Comparison of ENCODE assay signal across 10 mouse cellular contexts in the genomic region with DNA sequence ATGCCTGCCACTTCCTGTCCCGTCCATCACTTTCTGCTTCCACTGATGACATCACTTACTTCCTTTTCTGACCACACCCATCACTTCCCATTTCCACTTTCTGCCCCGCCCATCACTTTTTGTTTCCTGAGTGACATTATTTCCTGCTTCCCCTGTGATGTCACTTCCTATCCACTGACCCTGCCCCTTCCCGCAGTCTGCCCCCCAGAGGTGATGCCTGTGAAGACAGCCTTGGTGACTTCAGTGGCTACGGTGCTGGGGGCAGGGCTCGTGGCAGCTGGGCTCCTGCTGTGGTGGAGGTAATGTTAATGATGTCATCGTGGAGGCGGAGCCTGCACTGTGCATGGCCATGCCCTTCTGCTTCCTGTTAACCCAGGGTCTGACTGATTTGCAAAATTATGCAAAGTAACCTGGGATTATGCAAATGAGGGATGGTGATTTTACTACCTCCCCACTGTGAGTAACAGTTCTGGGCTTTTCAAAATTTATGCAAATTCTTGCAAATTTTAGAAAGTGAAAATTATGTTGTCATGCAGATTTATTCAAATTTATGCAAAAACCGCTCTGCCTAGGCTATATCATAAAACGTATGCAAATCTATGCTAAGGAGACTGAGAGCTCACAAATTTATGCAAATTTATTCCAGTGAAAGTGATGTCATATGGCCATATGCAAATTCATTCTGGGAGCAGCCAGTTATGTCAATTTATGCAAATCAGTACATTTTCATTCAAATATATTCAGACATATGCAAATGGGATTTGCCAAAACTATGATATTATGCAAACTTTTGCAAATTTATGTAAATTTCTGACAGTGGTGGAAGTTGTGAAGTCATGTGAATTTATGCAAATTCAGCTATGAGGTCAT. TPM values are rescaled to one million over a fixed set of nuclear protein-coding genes. Genes with fewer than 3 reads are reported as not detected.
DNase-seq lines count a peak whose midpoint lies in the region; ATAC-seq and TF ChIP-seq lines count a peak whose summit lies in the region.
"Had no signal": no experiment of that assay in that cellular context is flagged by ENCODE, and none has a peak within 500 bp of the region (broad histone marks: within the 10 kb centered on the region; RNA-seq: fewer than 3 reads in every experiment).

No protein-coding gene starts in this region.

- H3K36me3 ChIP-seq in forebrain, embryonic 11.5 days (ENCODE audit: control insufficient read depth, insufficient read depth, low read length) = peaks cover 2% of the 10 kb centered on the region; the same call in 1 of the 2 replicates
- peaks cover 35% of the 10 kb centered on the region for H3K36me3 ChIP-seq in forebrain, embryonic 10.5 days (replicated peaks)
- no peaks in the 10 kb centered on the region for H3K36me3 ChIP-seq in thymus, adult 2 months (ENCODE audit: control insufficient read depth, insufficient read depth, low read length)
- no peaks in the 10 kb centered on the region for H3K36me3 ChIP-seq in kidney, adult 2 months (ENCODE audit: control insufficient read depth, insufficient read depth, low read length)

- no peak overlapping the region for H3K9ac ChIP-seq in forebrain, embryonic 11.5 days (ENCODE audit: low read length)
- H3K9ac ChIP-seq: lung, embryonic 15.5 days had no signal

- no peak for TF ChIP-seq POLR2A in thymus, adult 2 months (IDR thresholded peaks at IDR 0.05; ENCODE audit: control insufficient read depth, extremely low read depth, insufficient read depth, low read length, poor library complexity)
- TF ChIP-seq POLR2A in kidney, adult 2 months (IDR thresholded peaks at IDR 0.05; ENCODE audit: low read depth, low read length) = no peak

- H3K4me3 ChIP-seq in forebrain, embryonic 11.5 days (ENCODE audit: low read depth, low read length) = no peak overlapping the region
- no peak overlapping the region for H3K4me3 ChIP-seq in forebrain, embryonic 10.5 days
- H3K4me3 ChIP-seq in thymus, adult 2 months (ENCODE audit: control insufficient read depth, insufficient read depth, low read length) = no peak overlapping the region
- no peak overlapping the region for H3K4me3 ChIP-seq in kidney, adult 2 months (ENCODE audit: insufficient read depth, low read depth, low read length)
- H3K4me3 ChIP-seq: lung, embryonic 15.5 days had no signal

- peak; percentile 60 for DNase-seq in forebrain, embryonic 11.5 days (ENCODE audit: low spot score)
- DNase-seq in forebrain, embryonic 10.5 days (ENCODE audit: extremely low spot score, low spot score) = no peak
- DNase-seq in thymus, postnatal 14 days = peak; percentile 18
- DNase-seq in thymus, adult 2 months = no peak
- peak; percentile 35 for DNase-seq in mesoderm, embryonic 11.5 days (ENCODE audit: low read depth, low spot score)
- DNase-seq in kidney, adult 18-20 months = no peak
- no peak for DNase-seq in kidney, adult 2 months
- DNase-seq in adrenal gland, postnatal 4 days (ENCODE audit: low spot score in 2 of 2) = no peak

- 92% methylated on average over 9 of the region's 9 CpGs for WGBS in forebrain, embryonic 11.5 days
- 96% methylated on average over 9 of the region's 9 CpGs for WGBS in forebrain, embryonic 10.5 days
- over 99% methylated on average over 9 of the region's 9 CpGs for WGBS in thymus, adult 2 months
- WGBS in kidney, adult 2 months = 96% methylated on average over 9 of the region's 9 CpGs

- no peaks in the 10 kb centered on the region for H3K4me1 ChIP-seq in forebrain, embryonic 11.5 days (replicated peaks; ENCODE audit: control insufficient read depth, insufficient read depth, low read length)
- peaks cover under 1% of the 10 kb centered on the region; the same call in 1 of the 2 replicates for H3K4me1 ChIP-seq in forebrain, embryonic 10.5 days
- no peaks in the 10 kb centered on the region for H3K4me1 ChIP-seq in thymus, adult 2 months (replicated peaks; ENCODE audit: control insufficient read depth, insufficient read depth, low read length)
- H3K4me1 ChIP-seq in kidney, adult 2 months (ENCODE audit: control insufficient read depth, insufficient read depth, low read length) = no peaks in the 10 kb centered on the region
- H3K4me1 ChIP-seq: lung, embryonic 15.5 days had no signal

- ATAC-seq in forebrain, embryonic 11.5 days (replicated peaks; ENCODE audit: low FRiP score) = peak; percentile 8; the same call in 1 of the 2 replicates

- no peak for TF ChIP-seq CTCF in thymus, adult 2 months (IDR thresholded peaks at IDR 0.05; ENCODE audit: borderline replicate concordance, control insufficient read depth, extremely low read depth, insufficient read depth, low read length, poor library complexity)
- no peak for TF ChIP-seq CTCF in kidney, adult 2 months (conservative IDR thresholded peaks at IDR 0.05; ENCODE audit: insufficient read depth, insufficient read length, low read depth, low read length)

- no peak overlapping the region for H3K4me2 ChIP-seq in forebrain, embryonic 11.5 days (ENCODE audit: low read depth, low read length, severe bottlenecking)
- H3K4me2 ChIP-seq: lung, embryonic 15.5 days had no signal

- no peak overlapping the region for H3K27ac ChIP-seq in forebrain, embryonic 11.5 days (ENCODE audit: low read depth, low read length)
- H3K27ac ChIP-seq in forebrain, embryonic 10.5 days = no peak overlapping the region
- H3K27ac ChIP-seq in thymus, adult 2 months (ENCODE audit: control insufficient read depth, insufficient read depth, low read length) = no peak overlapping the region
- H3K27ac ChIP-seq in kidney, adult 2 months (ENCODE audit: insufficient read depth, low read depth, low read length) = no peak overlapping the region
- H3K27ac ChIP-seq: lung, embryonic 15.5 days had no signal

- H3K27me3 ChIP-seq in forebrain, embryonic 11.5 days (ENCODE audit: control insufficient read depth, insufficient read depth, low read length) = no peaks in the 10 kb centered on the region
- no peaks in the 10 kb centered on the region for H3K27me3 ChIP-seq in forebrain, embryonic 10.5 days (ENCODE audit: poor library complexity, severe bottlenecking)
- no peaks in the 10 kb centered on the region for H3K27me3 ChIP-seq in thymus, adult 2 months (ENCODE audit: control insufficient read depth, insufficient read depth, low read length)
- no peaks in the 10 kb centered on the region for H3K27me3 ChIP-seq in kidney, adult 2 months (replicated peaks; ENCODE audit: control insufficient read depth, insufficient read depth, low read length)
- H3K27me3 ChIP-seq: lung, embryonic 15.5 days had no signal

- peaks cover 36% of the 10 kb centered on the region for H3K9me3 ChIP-seq in forebrain, embryonic 11.5 days (ENCODE audit: control insufficient read depth, low read length)
- H3K9me3 ChIP-seq in forebrain, embryonic 10.5 days = peaks cover 93% of the 10 kb centered on the region

RNA-seq across cellular contexts. Expression of a gene that starts 5.9 kb away (rescaled TPM):
- 1.8 and 3.2 TPM in 2 replicates for polyA plus RNA-seq in forebrain, embryonic 11.5 days (2014; fragmentation: Nextera tagmentation; extraction: Ambion mirVana)
- polyA plus RNA-seq in forebrain, embryonic 10.5 days (2016; fragmentation: Nextera tagmentation; extraction: Ambion mirVana) = 1.6 and 2.2 TPM in 2 replicates
- 53.9 and 69.0 TPM in 2 replicates for polyA plus RNA-seq in thymus, adult 2 months (2012; rRNA removed)
- 10.9 and 12.0 TPM in 2 replicates for polyA plus RNA-seq in kidney, adult 2 months (2012; rRNA removed)
- 10 to 100 TPM; 20.1 to 22.3 TPM for total RNA-seq in adrenal gland, postnatal 4 days (2021)

RNA-seq across cellular contexts. Expression of a gene that starts 29.3 kb away (rescaled TPM):
- polyA plus RNA-seq in forebrain, embryonic 11.5 days (2014; fragmentation: Nextera tagmentation; extraction: Ambion mirVana) = not detected in 2 replicates
- polyA plus RNA-seq in forebrain, embryonic 10.5 days (2016; fragmentation: Nextera tagmentation; extraction: Ambion mirVana) = not detected in 2 replicates
- polyA plus RNA-seq in thymus, adult 2 months (2012; rRNA removed) = not detected in 2 replicates
- polyA plus RNA-seq in kidney, adult 2 months (2012; rRNA removed) = not detected in 2 replicates
- not detected for total RNA-seq in adrenal gland, postnatal 4 days (2021)
- polyA plus RNA-seq: large intestine, adult 2 months; lung, embryonic 15.5 days had no signal

RNA-seq across cellular contexts. Expression of a gene that starts 49.1 kb away (rescaled TPM):
- not detected in 2 replicates for polyA plus RNA-seq in forebrain, embryonic 11.5 days (2014; fragmentation: Nextera tagmentation; extraction: Ambion mirVana)
- not detected in 2 replicates for polyA plus RNA-seq in forebrain, embryonic 10.5 days (2016; fragmentation: Nextera tagmentation; extraction: Ambion mirVana)
- polyA plus RNA-seq in thymus, adult 2 months (2012; rRNA removed) = not detected in 2 replicates
- polyA plus RNA-seq in kidney, adult 2 months (2012; rRNA removed) = not detected in 2 replicates
- total RNA-seq in adrenal gland, postnatal 4 days (2021) = not detected
- polyA plus RNA-seq: large intestine, adult 2 months; lung, embryonic 15.5 days had no signal

Comparison
In these comparisons a context has a peak if more than half of its experiments do, and no peak if none do; other contexts are left out.
1. DNase-seq: peak in forebrain, embryonic 11.5 days (single experiment), thymus, postnatal 14 days (single experiment) and mesoderm, embryonic 11.5 days (single experiment); none in forebrain, embryonic 10.5 days (single experiment), thymus, adult 2 months (single experiment), kidney, adult 18-20 months (single experiment), kidney, adult 2 months (single experiment) and adrenal gland, postnatal 4 days (0 of 2).